Mouse (Mus musculus): ENCODE measurements around the gene Vmac. TPM values are rescaled to one million over a fixed set of nuclear protein-coding genes. Genes with fewer than 3 reads are reported as not detected.

Gene Vmac
- polyA plus RNA-seq (2014; fragmentation: Nextera tagmentation; extraction: Ambion mirVana) = 31.3 and 31.7 TPM in 2 replicates

DNA sequence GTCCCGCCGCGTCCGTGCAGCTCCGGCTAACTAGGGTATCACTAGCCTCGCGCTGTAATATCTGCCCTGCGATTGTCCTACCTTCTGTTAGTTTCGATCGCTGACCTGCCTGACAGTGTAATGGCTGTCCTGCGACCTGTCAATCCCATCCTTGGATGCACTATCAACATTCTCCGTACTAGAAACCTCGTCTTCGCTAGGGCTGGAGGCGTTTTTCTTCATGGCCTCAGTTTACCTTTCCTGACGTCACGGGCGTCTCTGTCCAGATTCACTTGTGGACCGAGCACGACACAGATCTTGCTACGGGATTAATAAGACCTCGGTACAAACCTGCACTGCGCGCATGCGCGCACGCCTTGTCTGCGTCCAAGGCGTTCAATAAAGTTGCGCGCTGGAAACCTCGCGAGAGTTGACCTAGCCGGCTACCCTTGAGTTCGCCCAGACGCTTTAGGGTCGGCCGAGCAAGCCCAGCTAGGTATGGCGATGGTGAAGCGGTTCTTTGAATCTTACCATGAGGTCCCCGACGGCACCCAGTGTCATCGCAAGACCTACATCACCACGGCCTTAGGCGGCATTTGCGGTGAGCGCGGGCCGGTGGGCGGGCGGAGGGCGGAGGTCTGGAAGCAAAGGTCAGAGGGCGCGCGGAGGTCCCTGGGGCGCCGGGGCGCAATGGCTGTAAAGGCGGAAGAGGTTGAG lies at the start of gene Vmac, which contains the start of gene Ndufa11:
Vmac (minus strand) TSS at position 660 of the 696 bp plus-strand sequence.
Ndufa11 (plus strand) TSS at position 405 of the 696 bp plus-strand sequence.
- H3K9ac ChIP-seq (replicated peaks; ENCODE audit: low read depth, low read length) = peak within 1 kb of the TSS; percentile 94

DNA sequence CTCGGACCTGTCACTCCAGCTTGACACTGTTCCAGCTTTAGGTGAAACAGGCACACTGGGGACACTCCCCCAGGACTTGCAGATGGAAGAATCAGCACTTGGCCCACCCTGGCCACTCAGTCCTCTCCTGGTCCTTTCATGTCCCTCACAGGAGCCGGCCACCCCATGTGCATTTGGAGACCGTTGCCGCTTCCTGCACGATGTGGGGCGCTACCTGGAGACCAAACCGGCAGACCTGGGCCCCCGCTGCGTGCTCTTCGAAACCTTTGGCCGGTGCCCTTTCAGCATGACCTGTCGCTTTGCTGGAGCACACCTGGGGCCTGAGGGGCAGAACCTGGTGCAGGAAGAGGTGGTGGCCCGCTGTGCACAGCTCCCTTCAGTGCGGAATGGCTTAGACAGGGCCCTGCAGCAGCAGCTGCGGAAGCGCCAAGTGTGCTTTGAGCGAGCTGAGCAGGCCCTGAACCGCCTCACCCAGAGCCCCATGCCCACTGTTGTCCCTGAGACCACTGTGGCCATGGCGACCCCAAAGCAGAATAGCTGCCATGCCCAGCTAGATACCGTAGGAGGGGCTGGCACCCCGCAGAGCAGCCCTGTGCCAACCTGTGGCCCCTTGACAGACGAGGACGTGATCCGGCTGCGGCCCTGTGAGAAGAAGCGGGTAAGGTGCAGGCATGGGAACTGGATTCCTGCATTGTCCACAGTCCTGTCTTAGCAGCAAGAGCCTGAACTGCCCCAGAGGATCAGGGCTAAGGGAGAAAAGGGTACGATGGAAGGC lies 49.0 kb upstream of the Vmac start:
- WGBS = 96% methylated on average over 27 of the region's 27 CpGs
- no peak overlapping the region for H3K4me3 ChIP-seq (ENCODE audit: low read depth, low read length)
- no peak overlapping the region for H3K4me2 ChIP-seq (replicated peaks; ENCODE audit: low read depth, low read length)
- no peak overlapping the region for H3K27ac ChIP-seq (ENCODE audit: low read length)
- no peaks in the 10 kb centered on the region for H3K27me3 ChIP-seq (ENCODE audit: control insufficient read depth, insufficient read depth, low read length)
- ATAC-seq (ENCODE audit: insufficient number of reproducible peaks, insufficient read depth, low FRiP score, low read depth) = no peak
- no peak overlapping the region for H3K9ac ChIP-seq (replicated peaks; ENCODE audit: low read depth, low read length)
- peaks cover 33% of the 10 kb centered on the region for H3K36me3 ChIP-seq (ENCODE audit: control insufficient read depth, insufficient read depth, low read length)
- H3K9me3 ChIP-seq (ENCODE audit: control insufficient read depth, low read depth, low read length) = no peaks in the 10 kb centered on the region
- peaks cover 13% of the 10 kb centered on the region; the same call in 1 of the 2 replicates for H3K4me1 ChIP-seq (ENCODE audit: control insufficient read depth, insufficient read depth, low read length)

More for the DNA sequence above, at the start of gene Vmac, which contains the start of gene Ndufa11:
- Histone ChIP-seq H3K4me2 (replicated peaks; ENCODE audit: low read depth, low read length) (peak within 1 kb of the TSS; percentile 81), H3K4me3 (ENCODE audit: low read depth, low read length) (peak within 1 kb of the TSS; percentile 81), H3K4me1 (ENCODE audit: control insufficient read depth, insufficient read depth, low read length) (peaks cover 15% of the 10 kb centered on the region; the same call in 1 of the 2 replicates), H3K27me3 (ENCODE audit: control insufficient read depth, insufficient read depth, low read length) (no peaks in the 10 kb centered on the region), H3K36me3 (ENCODE audit: control insufficient read depth, insufficient read depth, low read length) (peaks cover 6% of the 10 kb centered on the region), H3K27ac (ENCODE audit: low read length) (peak within 1 kb of the TSS; percentile 73; the same call in 1 of the 2 replicates), H3K9me3 (ENCODE audit: control insufficient read depth, low read depth, low read length) (no peaks in the 10 kb centered on the region)
- under 1% methylated on average over 59 of the region's 59 CpGs for WGBS
- ATAC-seq (ENCODE audit: insufficient number of reproducible peaks, insufficient read depth, low FRiP score, low read depth) = peak; percentile 81

DNA sequence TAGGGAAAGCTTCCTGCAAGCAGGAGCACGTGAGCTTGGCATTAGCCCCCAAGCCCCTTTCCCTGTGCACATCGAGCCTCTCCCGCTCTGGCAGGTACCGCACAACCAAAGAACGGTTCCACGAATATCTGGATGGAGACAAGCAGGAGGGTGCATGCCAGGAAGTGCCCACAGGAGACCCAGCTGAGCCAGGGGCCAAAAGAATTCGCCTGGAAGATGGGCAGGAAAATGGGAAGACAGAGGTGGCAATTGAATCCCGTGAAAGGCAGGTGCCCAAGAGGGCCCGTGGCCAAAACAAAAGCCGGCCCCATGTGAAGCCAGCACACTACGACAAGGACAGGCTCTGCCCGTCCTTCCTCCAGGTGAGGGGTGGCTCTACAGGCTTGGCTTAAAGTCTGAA lies 47.6 kb upstream of the Vmac start:
- H3K36me3 ChIP-seq (ENCODE audit: control insufficient read depth, insufficient read depth, low read length) = peaks cover 30% of the 10 kb centered on the region
- H3K9me3 ChIP-seq (ENCODE audit: control insufficient read depth, low read depth, low read length) = no peaks in the 10 kb centered on the region
- no peak for ATAC-seq (ENCODE audit: insufficient number of reproducible peaks, insufficient read depth, low FRiP score, low read depth)
- peak overlapping the region; percentile 48 for H3K4me2 ChIP-seq (replicated peaks; ENCODE audit: low read depth, low read length)
- peak overlapping the region; percentile 60 for H3K4me3 ChIP-seq (ENCODE audit: low read depth, low read length)
- H3K27ac ChIP-seq (ENCODE audit: low read length) = no peak overlapping the region; the same call in 1 of the 2 replicates
- H3K9ac ChIP-seq (replicated peaks; ENCODE audit: low read depth, low read length) = 0 out of 2 replicates have a peak overlapping the region, but pooled peaks have one; percentile 55
- H3K4me1 ChIP-seq (ENCODE audit: control insufficient read depth, insufficient read depth, low read length) = peaks cover 13% of the 10 kb centered on the region; the same call in 1 of the 2 replicates
- WGBS = 53% methylated on average over 12 of the region's 12 CpGs
- no peaks in the 10 kb centered on the region for H3K27me3 ChIP-seq (ENCODE audit: control insufficient read depth, insufficient read depth, low read length)

DNA sequence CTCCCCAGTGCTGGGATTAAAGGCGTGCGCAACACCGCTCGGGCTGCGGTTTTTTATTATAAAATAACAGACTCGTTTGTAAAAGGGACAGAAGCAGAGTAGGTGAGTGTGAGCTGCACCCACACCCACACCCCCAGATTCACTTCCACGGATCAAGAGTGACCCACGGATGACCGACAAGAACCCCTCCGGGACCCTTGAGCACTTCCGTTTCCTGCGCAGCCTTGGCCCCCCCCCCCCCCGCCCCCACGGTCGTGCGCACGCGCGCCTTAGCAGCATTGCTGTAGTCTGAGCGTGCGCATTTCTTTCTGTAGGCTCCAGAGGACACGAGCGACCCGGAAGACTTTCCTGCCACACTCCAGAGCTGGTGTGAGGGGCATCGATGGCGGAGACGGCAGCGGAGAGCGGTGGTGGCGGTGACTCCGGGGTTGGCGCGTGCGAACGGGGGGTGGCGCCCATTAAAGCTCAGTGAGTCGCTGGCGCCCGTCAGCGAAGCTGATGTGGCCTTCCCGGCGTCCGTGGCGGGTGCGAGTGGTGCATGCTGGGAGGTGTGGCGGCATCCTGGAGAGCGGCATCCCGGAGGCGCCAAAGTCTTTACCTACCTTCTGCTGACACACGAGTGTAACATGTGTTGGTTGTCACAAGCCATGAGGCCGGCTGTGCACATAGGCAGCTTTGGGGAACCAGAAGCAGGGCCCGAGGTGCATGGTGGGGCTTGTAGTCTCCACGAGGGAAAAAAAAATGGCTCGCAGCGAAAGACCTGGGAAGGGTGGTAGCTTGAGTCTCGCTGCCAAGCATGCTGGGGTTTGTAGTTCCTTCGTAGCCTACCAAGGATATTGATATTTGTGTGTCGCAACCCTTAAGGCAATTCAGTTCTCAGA lies 46.9 kb upstream of the Vmac start, which contains the start of gene Dus3l:
Dus3l (plus strand) TSS at position 284 of the 881 bp plus-strand sequence.
- Histone ChIP-seq H3K36me3 (ENCODE audit: control insufficient read depth, insufficient read depth, low read length) (peaks cover 23% of the 10 kb centered on the region), H3K9ac (replicated peaks; ENCODE audit: low read depth, low read length) (peak within 1 kb of the TSS; percentile 55), H3K4me1 (ENCODE audit: control insufficient read depth, insufficient read depth, low read length) (peaks cover 13% of the 10 kb centered on the region; the same call in 1 of the 2 replicates), H3K27ac (ENCODE audit: low read length) (peak within 1 kb of the TSS; percentile 89), H3K27me3 (ENCODE audit: control insufficient read depth, insufficient read depth, low read length) (no peaks in the 10 kb centered on the region), H3K9me3 (ENCODE audit: control insufficient read depth, low read depth, low read length) (no peaks in the 10 kb centered on the region), H3K4me3 (ENCODE audit: low read depth, low read length) (peak within 1 kb of the TSS; percentile 60), H3K4me2 (replicated peaks; ENCODE audit: low read depth, low read length) (peak within 1 kb of the TSS; percentile 48)
- 2% methylated on average over 56 of the region's 58 CpGs for WGBS
- ATAC-seq (ENCODE audit: insufficient number of reproducible peaks, insufficient read depth, low FRiP score, low read depth) = peak; percentile 74

DNA sequence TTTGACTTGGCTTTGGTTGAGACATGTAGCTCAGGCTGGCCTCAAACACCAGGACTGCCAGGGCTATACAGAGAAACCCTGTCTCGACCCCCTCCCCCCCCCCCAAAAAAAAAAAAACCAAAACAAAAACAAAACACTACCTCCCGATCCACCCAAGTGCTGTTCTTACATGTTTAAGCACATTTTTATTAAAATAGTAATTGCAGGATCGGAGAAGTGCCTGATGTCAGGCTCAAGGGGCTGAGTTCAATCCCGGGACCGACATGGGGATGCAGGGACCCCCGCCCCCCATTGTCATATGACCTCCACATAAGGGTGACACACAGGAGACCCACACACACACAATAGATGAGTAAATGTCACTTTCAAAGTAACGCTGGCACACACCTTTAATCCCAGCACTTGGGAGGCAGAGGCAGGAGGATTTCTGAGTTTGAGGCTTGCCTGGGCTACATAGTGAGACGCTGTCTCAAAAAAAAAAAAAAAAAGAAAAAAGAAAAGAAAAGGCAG lies 46.0 kb upstream of the Vmac start:
- peaks cover 17% of the 10 kb centered on the region for H3K36me3 ChIP-seq (ENCODE audit: control insufficient read depth, insufficient read depth, low read length)
- H3K27ac ChIP-seq (ENCODE audit: low read length) = no peak overlapping the region
- peak overlapping the region; percentile 31 for H3K4me2 ChIP-seq (replicated peaks; ENCODE audit: low read depth, low read length)
- H3K9ac ChIP-seq (replicated peaks; ENCODE audit: low read depth, low read length) = no peak overlapping the region
- no peaks in the 10 kb centered on the region for H3K27me3 ChIP-seq (ENCODE audit: control insufficient read depth, insufficient read depth, low read length)
- H3K9me3 ChIP-seq (ENCODE audit: control insufficient read depth, low read depth, low read length) = no peaks in the 10 kb centered on the region
- ATAC-seq (ENCODE audit: insufficient number of reproducible peaks, insufficient read depth, low FRiP score, low read depth) = no peak
- peak overlapping the region; percentile 60; the same call in 1 of the 2 replicates for H3K4me3 ChIP-seq (ENCODE audit: low read depth, low read length)
- H3K4me1 ChIP-seq (ENCODE audit: control insufficient read depth, insufficient read depth, low read length) = peaks cover 13% of the 10 kb centered on the region; the same call in 1 of the 2 replicates
- WGBS = 76% methylated on average over 8 of the region's 8 CpGs

DNA sequence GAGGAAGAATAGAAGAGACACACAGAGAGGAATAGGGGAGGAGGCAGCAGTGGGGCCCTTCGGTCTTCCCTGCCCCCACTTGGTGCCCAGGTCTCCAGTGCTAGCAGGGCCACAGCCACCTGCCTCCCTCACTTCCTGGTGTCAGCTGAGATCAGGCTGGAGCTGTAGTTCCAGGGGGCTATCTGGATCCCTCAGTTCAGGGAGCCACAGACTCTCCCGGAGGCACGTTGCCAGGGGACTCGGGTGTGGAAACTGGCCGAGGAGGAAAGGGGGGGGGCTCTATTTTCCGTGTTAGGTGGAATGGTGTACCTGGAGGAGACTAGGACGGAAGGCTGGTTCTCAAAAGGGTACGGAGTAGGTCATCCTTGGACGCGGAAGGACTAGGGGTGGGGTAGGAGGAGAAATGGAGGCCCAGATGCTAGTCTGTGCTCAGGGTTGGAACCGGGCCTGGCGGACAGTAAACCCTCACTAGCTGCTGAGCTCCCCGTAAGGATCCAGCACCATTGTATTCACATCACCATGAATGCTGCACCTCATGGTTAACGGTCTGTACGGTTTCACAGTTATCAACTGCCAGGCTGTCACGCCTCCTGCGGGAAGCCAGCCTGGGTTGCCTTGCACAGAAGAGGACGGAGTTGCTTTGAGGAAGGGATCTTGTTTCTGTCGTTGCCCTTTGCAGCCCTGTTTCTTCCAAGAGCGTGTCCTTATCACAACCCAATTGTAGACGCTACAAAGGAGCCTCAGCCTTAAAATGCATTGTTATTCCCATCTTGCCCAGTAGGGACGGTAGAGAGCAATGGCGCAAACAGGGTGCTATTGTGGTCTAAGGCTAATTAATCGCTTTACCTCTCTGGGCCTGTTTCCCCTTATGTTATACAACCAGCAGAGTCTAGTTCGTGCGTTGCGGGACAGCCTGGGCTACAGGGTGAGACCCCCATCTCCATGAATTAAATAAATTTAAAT lies 45.2 kb upstream of the Vmac start:
- peaks cover 13% of the 10 kb centered on the region; the same call in 1 of the 2 replicates for H3K4me1 ChIP-seq (ENCODE audit: control insufficient read depth, insufficient read depth, low read length)
- H3K9ac ChIP-seq (replicated peaks; ENCODE audit: low read depth, low read length) = no peak overlapping the region; the same call in 1 of the 2 replicates
- H3K4me2 ChIP-seq (replicated peaks; ENCODE audit: low read depth, low read length) = no peak overlapping the region
- H3K27me3 ChIP-seq (ENCODE audit: control insufficient read depth, insufficient read depth, low read length) = no peaks in the 10 kb centered on the region
- no peak for ATAC-seq (ENCODE audit: insufficient number of reproducible peaks, insufficient read depth, low FRiP score, low read depth)
- H3K27ac ChIP-seq (ENCODE audit: low read length) = peak overlapping the region; percentile 81; the same call in 1 of the 2 replicates
- peaks cover 14% of the 10 kb centered on the region for H3K36me3 ChIP-seq (ENCODE audit: control insufficient read depth, insufficient read depth, low read length)
- H3K4me3 ChIP-seq (ENCODE audit: low read depth, low read length) = no peak overlapping the region
- no peaks in the 10 kb centered on the region for H3K9me3 ChIP-seq (ENCODE audit: control insufficient read depth, low read depth, low read length)
- WGBS = 45% methylated on average over 27 of the region's 27 CpGs

DNA sequence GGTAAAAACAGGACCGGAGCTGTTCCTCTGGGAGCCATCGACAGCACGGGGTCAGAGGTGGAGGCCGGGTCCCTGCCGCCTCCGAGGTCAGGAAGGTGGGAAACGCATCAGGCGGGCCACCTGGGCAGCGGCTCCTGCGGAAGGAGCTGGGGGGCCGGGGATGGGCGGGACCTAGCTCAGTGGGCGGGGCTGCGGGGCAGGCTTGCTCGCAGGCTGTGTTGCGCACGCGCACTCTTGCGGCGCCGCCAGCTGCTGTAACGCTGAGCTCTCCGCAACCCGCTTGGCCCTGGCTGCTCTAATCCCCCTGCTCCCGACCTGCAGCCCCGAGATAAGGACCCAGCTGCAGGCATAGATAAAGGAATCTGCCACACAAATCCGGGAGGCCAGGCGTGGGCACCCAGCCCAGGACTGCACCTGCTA lies 44.2 kb upstream of the Vmac start:
- H3K27ac ChIP-seq (ENCODE audit: low read length) = peak overlapping the region; percentile 81
- peaks cover 18% of the 10 kb centered on the region; the same call in 1 of the 2 replicates for H3K4me1 ChIP-seq (ENCODE audit: control insufficient read depth, insufficient read depth, low read length)
- H3K27me3 ChIP-seq (ENCODE audit: control insufficient read depth, insufficient read depth, low read length) = no peaks in the 10 kb centered on the region
- peak; percentile 55 for ATAC-seq (ENCODE audit: insufficient number of reproducible peaks, insufficient read depth, low FRiP score, low read depth)
- 0% methylated on average over 28 of the region's 28 CpGs for WGBS
- no peaks in the 10 kb centered on the region for H3K9me3 ChIP-seq (ENCODE audit: control insufficient read depth, low read depth, low read length)
- H3K36me3 ChIP-seq (ENCODE audit: control insufficient read depth, insufficient read depth, low read length) = peaks cover 6% of the 10 kb centered on the region; the same call in 1 of the 2 replicates
- H3K4me2 ChIP-seq (replicated peaks; ENCODE audit: low read depth, low read length) = peak overlapping the region; percentile 71
- peak overlapping the region; percentile 37 for H3K4me3 ChIP-seq (ENCODE audit: low read depth, low read length)
- peak overlapping the region; percentile 36; the same call in 1 of the 2 replicates for H3K9ac ChIP-seq (replicated peaks; ENCODE audit: low read depth, low read length)

Data from stomach, embryonic 14.5 days (tissue).